Mouse (Mus musculus) stomach, embryonic 15.5 days (tissue): ENCODE measurements around the gene Cdh23. TPM values are rescaled to one million over a fixed set of nuclear protein-coding genes. Genes with fewer than 3 reads are reported as not detected.

Experiments used
- ATAC-seq: fragments of 200-750 bp; cut with Nextera tagmentation; 2 replicates; pipeline ENCODE4 v1.8.0; 2017; ENCODE audit warnings: low read depth, moderate number of reproducible peaks, moderate TSS enrichment; ENCODE audit not compliant: insufficient read depth, low FRiP score
- H3K27ac ChIP-seq: fragments of 300-500 bp; sonication (generic); 2 replicates; pipeline ENCODE4 v1.5.1; 2015; ENCODE audit warnings: mild to moderate bottlenecking, inconsistent platforms
- H3K27me3 ChIP-seq: fragments of 300-500 bp; sonication (generic); replicated peaks from 2 replicates; pipeline ENCODE4 v1.6.1; 2015; ENCODE audit warnings: inconsistent platforms
- H3K36me3 ChIP-seq: fragments of 300-500 bp; sonication (generic); 2 replicates; pipeline ENCODE4 v1.6.1; 2015; ENCODE audit warnings: inconsistent platforms
- H3K4me1 ChIP-seq: fragments of 300-500 bp; sonication (generic); 2 replicates; pipeline ENCODE4 v1.6.1; 2015; ENCODE audit warnings: inconsistent platforms
- H3K4me2 ChIP-seq: fragments of 300-500 bp; sonication (generic); 2 replicates; pipeline ENCODE4 v1.6.1; 2015; ENCODE audit warnings: mild to moderate bottlenecking, inconsistent platforms
- H3K4me3 ChIP-seq: fragments of 300-500 bp; sonication (generic); replicated peaks from 2 replicates; pipeline ENCODE4 v1.5.1; 2015; ENCODE audit warnings: inconsistent platforms
- H3K9ac ChIP-seq: fragments of 300-500 bp; sonication (generic); 2 replicates; pipeline ENCODE4 v1.6.1; 2015; ENCODE audit warnings: inconsistent platforms
- H3K9me3 ChIP-seq: fragments of 300-500 bp; sonication (generic); 2 replicates; pipeline ENCODE4 v1.6.1; 2016; ENCODE audit warnings: inconsistent platforms
- WGBS: fragments of 180-500 bp; shearing (Covaris S2); methylation state at CpG from one replicate; pipeline ENCODE4 v1.1.7; 2015; 5-methylcytosine and 5-hydroxymethylcytosine counted together
- polyA plus RNA-seq: library from polyadenylated mRNA; unstranded; fragments of >200 nt; fragmentation: Nextera tagmentation; extraction: Ambion mirVana; gene quantifications from 2 replicates; pipeline ENCODE4 v1.2.1, GENCODE M21; 2015

Cdh23 gene
- polyA plus RNA-seq, 1 experiment from 2014 or later = 0.44 TPM

GRCm38 (mm10) chr10:60265252-60265651, 431.0 kb downstream of the Cdh23 start:
- Histone ChIP-seq H3K9ac (no peak overlapping the region), H3K4me2 (no peak overlapping the region), H3K27ac (no peak overlapping the region), H3K27me3 (no peaks in the 10 kb centered on the region), H3K4me3 (no peak overlapping the region), H3K4me1 (0 out of 2 replicates have a peak, but pooled peaks cover 18% of the 10 kb centered on the region), H3K9me3 (no peaks in the 10 kb centered on the region), H3K36me3 (no peaks in the 10 kb centered on the region)
- WGBS = 64% methylated on average over 10 of the region's 10 CpGs
- ATAC-seq = no peak

DNA sequence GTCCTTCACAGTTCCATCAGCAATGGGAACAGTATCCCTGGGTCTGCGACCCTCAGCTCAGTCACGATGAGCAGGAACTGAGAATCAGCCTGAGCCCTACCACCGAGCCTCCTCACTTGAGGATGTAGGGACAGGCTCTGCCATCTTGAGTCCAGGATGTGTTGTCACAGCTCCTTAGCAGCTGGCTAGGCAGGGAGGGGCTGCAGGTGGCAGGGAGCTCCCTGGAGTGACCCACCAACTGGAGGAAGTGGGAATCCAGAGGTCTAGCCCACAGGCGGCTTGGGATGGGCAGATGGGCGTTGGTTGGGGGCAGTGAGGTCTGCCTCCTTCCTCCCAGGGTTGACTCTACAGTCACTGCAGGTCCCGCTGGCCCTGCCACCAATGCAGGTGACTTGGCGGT, 432.9 kb downstream of the Cdh23 start:
- no peaks in the 10 kb centered on the region for H3K9me3 ChIP-seq
- H3K27me3 ChIP-seq = no peaks in the 10 kb centered on the region
- H3K36me3 ChIP-seq = no peaks in the 10 kb centered on the region
- no peak overlapping the region for H3K9ac ChIP-seq
- ATAC-seq = no peak; the same call in 1 of the 2 replicates
- 0 out of 2 replicates have a peak, but pooled peaks cover 10% of the 10 kb centered on the region for H3K4me1 ChIP-seq
- H3K4me2 ChIP-seq = no peak overlapping the region
- H3K4me3 ChIP-seq = no peak overlapping the region
- 77% methylated on average over 7 of the region's 7 CpGs for WGBS
- no peak overlapping the region for H3K27ac ChIP-seq

- H3K27ac ChIP-seq = 0 out of 2 replicates have a peak overlapping the region, but pooled peaks have one; percentile 31
- no peak overlapping the region for H3K9ac ChIP-seq
Measured at GRCm38 (mm10) chr10:60262386-60262785, 433.9 kb downstream of the Cdh23 start.

GRCm38 (mm10) chr10:60261530-60261929, 434.8 kb downstream of the Cdh23 start:
- no peak overlapping the region for H3K4me3 ChIP-seq
- H3K9me3 ChIP-seq = no peaks in the 10 kb centered on the region
- no peak overlapping the region for H3K9ac ChIP-seq
- no peaks in the 10 kb centered on the region for H3K27me3 ChIP-seq
- no peak overlapping the region for H3K27ac ChIP-seq
- no peak for ATAC-seq
- no peak overlapping the region for H3K4me2 ChIP-seq
- 0 out of 2 replicates have a peak, but pooled peaks cover 10% of the 10 kb centered on the region for H3K4me1 ChIP-seq
- no peaks in the 10 kb centered on the region for H3K36me3 ChIP-seq
- WGBS = 35% methylated on average over 5 of the region's 5 CpGs

More at GRCm38 (mm10) chr10:60262386-60262785, 433.9 kb downstream of the Cdh23 start:
- Histone ChIP-seq H3K4me3 (no peak overlapping the region), H3K27me3 (no peaks in the 10 kb centered on the region), H3K4me2 (no peak overlapping the region), H3K9me3 (no peaks in the 10 kb centered on the region), H3K4me1 (0 out of 2 replicates have a peak, but pooled peaks cover 10% of the 10 kb centered on the region), H3K36me3 (no peaks in the 10 kb centered on the region)
- ATAC-seq = peak; percentile 74
- 18% methylated on average over 3 of the region's 3 CpGs for WGBS

GRCm38 (mm10) chr10:60260557-60261294, 435.6 kb downstream of the Cdh23 start:
- Histone ChIP-seq H3K9ac (no peak overlapping the region), H3K27ac (no peak overlapping the region), H3K9me3 (no peaks in the 10 kb centered on the region), H3K4me2 (no peak overlapping the region), H3K27me3 (no peaks in the 10 kb centered on the region), H3K4me1 (0 out of 2 replicates have a peak, but pooled peaks cover 10% of the 10 kb centered on the region), H3K36me3 (no peaks in the 10 kb centered on the region), H3K4me3 (no peak overlapping the region)
- no peak for ATAC-seq
- WGBS = 83% methylated on average over 5 of the region's 5 CpGs

- Histone ChIP-seq H3K4me3 (no peak overlapping the region), H3K27me3 (no peaks in the 10 kb centered on the region), H3K9me3 (no peaks in the 10 kb centered on the region), H3K9ac (no peak overlapping the region), H3K36me3 (no peaks in the 10 kb centered on the region), H3K4me1 (0 out of 2 replicates have a peak, but pooled peaks cover 4% of the 10 kb centered on the region), H3K27ac (no peak overlapping the region), H3K4me2 (no peak overlapping the region)
- WGBS = 61% methylated on average over 16 of the region's 16 CpGs
- ATAC-seq = no peak
Measured at GRCm38 (mm10) chr10:60257261-60257825, 438.9 kb downstream of the Cdh23 start.

- Histone ChIP-seq H3K4me1 (no peaks in the 10 kb centered on the region), H3K4me2 (no peak overlapping the region), H3K9ac (no peak overlapping the region), H3K27me3 (no peaks in the 10 kb centered on the region), H3K36me3 (no peaks in the 10 kb centered on the region), H3K9me3 (no peaks in the 10 kb centered on the region), H3K27ac (no peak overlapping the region; the same call in 1 of the 2 replicates), H3K4me3 (no peak overlapping the region)
- WGBS = 63% methylated on average over 6 of the region's 6 CpGs
- ATAC-seq = no peak
Measured at GRCm38 (mm10) chr10:60256088-60256487, 440.2 kb downstream of the Cdh23 start.

Other genes with a start within 250 kb of the Cdh23 start
- gene Slc29a3, start 56.3 kb upstream of the Cdh23 start, polyA plus RNA-seq = 11.3 and 11.4 TPM in 2 replicates
- 3.8 and 4.0 TPM in 2 replicates for gene Unc5b, start 135.1 kb upstream of the Cdh23 start, polyA plus RNA-seq